Mouse (Mus musculus): ENCODE results near the gene Inpp5e.

Gene Inpp5e

DNA sequence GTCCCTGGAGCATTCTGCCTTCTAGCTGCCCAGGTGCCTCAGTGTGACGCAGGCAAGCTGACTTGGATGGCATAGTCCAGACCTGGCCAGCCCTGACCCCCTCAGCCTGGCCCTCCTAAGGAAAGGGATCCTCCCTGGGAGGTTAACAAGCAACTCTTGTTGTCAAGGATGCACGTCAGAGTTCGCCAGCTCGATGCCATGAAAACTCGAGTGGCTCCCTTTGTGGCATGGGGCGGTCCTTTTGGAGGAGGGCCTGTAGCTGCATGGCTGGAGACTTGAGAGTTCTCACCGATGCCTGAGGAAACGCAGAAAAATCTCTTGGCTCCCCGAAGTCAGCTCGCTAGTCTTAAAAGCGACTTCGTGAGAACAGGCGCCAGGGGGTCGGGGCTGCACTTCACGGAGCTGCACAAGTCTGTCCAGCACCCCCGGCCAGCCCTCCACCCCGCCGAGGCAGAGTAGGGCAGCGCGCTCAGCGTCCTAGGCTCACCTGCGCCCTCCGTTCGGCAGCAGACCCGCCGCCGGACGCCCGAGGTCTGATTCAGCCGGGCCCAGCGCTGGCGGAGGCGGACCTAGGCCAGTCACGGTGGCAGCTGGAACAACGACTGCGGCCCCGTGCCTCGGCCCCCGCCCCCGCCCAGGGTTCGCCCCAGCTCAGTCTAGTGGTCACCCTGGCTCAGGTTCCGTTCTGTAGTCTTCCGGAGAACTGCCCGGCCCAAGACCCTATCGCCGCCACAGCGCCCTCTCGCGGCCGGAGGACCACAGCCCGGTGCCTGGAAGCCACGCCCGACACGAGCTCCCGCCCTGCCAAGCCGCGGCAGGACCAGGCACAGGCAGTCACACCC lies at the start of gene Inpp5e:
Gene Inpp5e (minus strand): TSS at position 689 of the 842 bp plus-strand sequence.
- DNase-seq (ENCODE audit: low read depth in 2 of 2, low spot score in 2 of 2): peak; percentile 94 to 95

DNA sequence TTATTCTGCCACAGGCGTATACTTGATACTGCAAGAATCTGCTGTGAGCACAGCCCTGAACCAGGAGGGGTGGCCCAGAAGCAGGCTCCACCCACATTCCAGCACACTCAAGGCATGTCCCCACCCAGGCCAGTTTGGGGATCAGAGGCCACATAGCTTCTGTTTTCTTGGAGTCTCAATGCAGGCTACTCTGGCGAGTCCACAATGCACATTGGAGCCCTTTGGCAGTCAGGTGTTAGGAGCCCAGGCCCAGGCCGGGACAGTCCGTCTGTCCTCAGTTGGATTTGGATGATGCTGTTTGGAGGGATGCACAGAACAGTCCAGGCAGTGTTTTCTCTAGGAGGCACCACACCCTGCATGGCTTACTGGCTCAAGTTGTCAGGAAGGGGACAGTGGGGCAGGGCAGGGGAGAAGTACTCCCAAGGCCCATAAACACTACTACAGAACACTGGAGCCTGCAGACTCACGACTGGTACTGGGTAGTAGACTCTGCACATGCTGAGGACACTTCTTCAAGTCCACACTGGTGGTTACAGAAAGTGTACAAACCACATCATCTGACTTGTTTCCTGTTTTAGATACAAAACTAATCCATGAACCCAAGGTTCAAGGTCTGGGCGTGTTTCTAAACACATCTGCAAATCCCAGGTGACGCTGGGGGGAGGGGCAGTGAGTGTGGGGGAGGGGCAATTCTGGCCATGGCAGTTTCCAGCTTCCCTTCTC lies 49.6 kb upstream of the Inpp5e start:
- DNase-seq (ENCODE audit: low read depth in 2 of 2, low spot score in 2 of 2): no peak

DNA sequence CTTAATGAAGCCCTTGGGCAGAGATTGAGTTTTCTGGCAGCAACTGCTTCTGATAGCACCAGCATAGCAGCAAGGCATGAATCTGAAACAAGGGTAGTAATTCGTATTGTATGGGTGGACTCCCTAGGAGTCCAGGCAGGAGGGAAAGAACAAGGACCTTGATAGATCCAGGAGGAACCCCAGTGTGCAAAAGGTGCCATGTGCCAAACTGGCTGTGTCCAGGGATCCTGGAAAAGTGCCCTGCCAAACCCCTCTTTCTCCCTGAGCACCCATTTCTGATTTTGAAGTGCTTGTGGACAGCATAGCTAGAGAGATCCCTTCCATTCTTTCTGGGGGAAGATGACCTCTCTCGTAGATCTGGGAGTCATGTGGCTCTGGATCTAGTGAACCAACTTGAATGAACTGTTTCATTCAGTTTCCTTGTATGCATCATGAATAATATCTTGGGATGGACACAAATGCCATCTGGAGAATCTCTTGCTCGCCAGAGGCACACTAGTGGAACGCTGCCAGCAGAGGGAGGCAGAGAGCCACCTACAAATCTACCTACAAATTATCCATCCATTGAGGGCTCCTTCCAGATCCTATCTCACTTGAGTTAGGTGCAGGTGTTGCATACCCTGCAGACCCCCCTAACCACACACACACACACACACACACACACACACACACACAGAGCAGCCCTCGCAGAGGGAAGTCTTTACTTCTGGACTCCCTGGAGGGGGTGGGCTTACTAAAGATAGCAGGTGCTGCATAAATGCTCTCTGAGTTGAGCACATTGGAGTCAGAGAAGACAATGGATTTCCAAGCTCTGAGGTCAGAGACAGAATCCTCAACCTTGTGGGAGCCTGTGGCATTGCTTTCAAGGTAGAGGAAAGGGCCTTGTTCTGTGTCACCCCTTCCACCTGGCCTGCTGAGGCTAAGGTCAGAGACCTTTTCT lies 40.4 kb upstream of the Inpp5e start:
- DNase-seq (ENCODE audit: low read depth in 2 of 2, low spot score in 2 of 2): peak; percentile 64 to 76

DNA sequence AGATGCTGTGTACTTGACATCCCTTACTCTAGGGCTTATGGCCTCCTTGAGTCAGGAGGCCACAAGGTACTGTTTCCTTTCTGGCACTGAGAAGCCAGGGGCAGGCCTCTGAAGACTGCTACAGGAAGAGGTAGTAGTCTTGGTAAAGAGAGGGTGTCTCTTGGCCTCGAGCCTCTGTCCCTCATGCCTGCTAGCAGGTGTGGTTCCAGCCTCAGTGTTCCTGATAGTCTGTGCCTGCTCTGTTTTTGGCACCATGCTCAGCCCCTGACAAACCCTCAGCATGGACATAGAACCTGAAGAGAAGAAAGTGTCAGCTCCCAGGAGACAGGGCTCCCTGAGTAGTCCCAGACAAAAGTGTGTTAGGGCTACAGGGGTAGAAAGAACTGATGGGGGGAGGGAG lies 38.4 kb upstream of the Inpp5e start:
- no peak for DNase-seq (ENCODE audit: low read depth in 2 of 2, low spot score in 2 of 2)

DNA sequence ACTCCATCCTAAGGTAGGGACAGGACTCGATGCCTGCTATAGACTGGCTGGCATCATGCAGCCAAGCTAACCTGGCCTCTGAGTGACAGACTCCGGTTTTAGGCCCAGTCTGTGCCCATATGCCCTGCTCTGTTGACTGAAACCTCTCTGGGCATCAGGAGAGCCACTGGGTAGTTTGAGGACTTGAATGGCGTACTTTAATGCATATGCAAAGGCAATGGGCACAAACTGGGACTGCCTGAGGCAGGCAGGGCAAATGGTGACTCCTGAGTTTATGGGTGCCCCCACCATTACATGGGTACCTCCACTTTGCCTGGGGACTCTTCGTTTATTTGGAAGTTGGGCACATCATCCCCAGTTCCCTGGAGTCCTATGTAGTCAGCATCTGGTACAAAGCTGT lies 37.7 kb upstream of the Inpp5e start:
- no peak for DNase-seq (ENCODE audit: low read depth in 2 of 2, low spot score in 2 of 2)

DNA sequence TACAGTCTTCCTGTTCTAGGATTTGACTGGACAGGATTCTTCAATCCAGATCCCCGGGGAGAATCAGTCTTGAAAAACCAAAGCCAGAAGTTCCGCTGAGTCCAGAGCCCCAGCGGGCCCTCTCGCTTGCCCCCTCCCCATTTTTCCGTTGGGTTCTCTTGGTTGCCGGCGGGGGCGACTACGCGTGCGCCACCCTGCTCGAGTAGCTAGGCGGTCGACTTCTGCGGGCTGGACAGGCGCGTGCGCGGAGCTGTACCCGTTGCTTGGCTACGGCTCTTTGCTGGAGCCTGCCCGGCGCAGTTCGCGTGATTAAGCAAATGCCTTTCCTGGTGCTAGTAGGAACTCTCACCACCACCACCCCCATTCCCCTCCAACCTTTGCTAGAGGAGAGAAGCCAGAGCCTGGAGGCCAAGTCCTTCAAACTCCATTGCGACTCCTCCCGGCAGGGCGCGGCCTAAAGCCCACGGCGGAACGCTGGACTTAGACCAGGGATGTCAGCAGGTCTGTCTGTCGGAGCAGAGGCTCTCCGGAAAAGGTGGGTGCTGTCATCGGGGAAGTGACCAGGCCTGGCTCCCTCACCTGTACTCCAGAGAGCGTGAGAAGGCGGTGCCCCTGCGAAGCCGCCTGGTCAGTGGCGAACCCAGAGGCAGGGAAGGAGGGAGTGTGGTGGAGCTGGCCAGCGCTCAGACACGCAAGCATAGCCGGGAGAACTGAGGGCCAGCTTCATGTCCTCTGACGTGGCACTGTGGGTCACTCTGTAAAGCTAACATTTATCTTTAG lies 36.9 kb upstream of the Inpp5e start:
- no peak for DNase-seq (ENCODE audit: low read depth in 2 of 2, low spot score in 2 of 2)

DNA sequence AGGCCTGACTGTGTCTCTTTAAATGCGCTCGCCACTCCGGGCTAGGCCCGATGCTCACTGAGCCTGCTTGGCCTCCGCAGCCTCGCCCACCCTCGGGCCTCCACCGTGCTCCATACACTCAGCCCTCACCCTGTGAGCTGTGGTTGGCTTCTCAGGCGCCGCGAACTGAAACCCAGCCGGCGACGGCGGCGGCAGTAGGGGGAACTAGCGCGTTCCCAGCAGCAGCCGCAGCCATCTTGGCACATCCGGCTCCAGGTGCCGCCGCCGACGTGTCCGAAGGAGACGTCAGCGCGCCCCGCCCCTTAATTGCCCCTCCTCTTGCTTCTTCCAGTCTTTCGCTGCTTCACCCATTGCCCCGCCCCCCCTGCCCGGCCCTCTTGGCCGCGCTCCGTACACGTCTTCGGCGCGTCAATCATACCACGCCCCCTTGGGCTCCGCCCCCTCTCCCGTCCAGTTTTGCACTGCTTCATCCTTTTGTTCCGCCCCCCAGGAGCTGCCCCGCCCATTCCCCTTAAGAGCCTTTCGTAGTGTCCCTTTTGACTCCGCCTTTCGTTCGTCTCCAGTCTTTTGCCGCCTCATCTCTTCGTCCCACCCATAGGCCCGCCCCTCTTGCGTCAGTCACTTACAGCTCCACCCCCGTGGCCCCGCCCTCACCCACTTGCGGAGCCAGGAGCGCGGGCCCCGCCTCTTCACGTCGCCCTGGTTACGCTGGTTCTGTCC lies 36.1 kb upstream of the Inpp5e start, which contains the start of gene Sec16a:
Gene Sec16a (minus strand): TSS at position 271 of the 720 bp plus-strand sequence.
- DNase-seq (ENCODE audit: low read depth in 2 of 2, low spot score in 2 of 2): peak; percentile 99 to 100

DNA sequence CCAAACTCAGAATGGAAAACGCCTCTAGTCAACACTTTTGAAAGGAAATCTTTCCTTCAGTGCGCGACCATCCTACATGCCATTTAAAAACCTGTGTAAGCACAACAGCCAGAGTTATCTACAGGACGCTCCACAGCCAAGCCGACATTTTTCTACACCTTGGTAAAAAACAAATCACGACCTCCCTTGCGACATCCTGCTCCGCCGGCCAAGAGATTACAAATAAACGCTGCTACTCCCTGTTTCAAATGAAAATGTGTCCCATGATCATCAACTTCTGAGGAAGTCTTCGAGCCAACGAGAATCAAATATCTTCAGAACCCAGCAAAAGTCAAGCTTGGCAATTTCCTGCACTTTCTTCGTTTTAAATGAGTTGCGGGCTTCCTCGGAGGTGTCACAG lies 35.4 kb upstream of the Inpp5e start:
- DNase-seq (ENCODE audit: low read depth in 2 of 2, low spot score in 2 of 2): no peak

DNA sequence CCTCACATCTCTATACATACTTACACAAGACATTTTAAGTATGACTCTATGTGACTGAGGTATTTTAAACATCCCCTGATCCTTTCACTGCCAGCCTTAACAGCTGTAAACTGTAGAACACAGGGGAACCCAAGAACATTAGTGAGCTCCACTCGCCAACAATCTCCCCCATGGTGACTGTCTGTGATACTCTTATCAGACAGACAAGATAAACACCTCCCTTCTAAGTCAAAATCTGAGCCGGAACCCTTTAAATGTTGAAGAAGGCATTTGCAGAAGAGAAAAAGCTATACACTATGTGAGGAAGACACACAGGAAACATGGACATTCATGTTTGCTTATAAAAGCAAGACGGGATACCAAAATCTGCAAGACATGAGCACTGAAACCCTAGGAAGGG lies 34.9 kb upstream of the Inpp5e start:
- DNase-seq (ENCODE audit: low read depth in 2 of 2, low spot score in 2 of 2): no peak

DNA sequence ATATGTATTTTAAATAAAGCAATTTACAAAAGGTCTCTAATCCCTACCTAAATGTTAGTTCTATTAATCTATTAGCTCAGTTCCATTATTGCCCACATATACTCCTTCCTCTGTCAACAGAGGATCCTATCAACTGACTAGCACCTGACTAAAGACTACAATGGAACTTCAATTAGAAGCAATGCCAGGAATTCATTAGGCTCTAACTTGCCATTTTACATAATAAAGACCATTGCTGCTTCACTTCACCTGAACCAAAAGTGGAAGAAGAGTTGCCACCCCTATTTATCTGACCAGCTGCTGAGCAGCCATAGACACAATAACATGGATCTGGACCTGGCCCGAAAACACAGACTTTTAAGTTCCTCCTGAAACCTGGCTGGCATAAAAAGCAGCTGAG lies 33.8 kb upstream of the Inpp5e start:
- no peak for DNase-seq (ENCODE audit: low read depth in 2 of 2, low spot score in 2 of 2)

DNA sequence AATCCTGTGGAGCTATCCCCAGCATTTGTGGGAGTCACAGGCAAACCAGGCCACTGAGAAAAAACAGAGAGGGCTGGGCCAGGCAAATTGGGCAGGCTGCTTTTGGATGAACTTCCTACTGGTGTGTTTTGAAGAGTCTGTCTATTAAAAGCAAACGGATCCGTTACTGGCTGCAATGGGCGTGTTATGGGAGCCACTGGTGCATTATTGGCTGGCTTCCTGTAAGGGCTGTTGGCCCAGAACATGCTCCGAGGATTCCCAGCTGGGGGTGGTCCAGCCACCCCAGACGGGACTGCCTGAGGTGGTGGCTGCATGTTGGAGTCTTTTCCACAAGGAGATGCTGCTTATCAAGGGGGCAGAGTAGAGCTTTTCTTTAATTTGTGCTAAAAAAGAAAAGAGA lies 32.7 kb upstream of the Inpp5e start:
- DNase-seq (ENCODE audit: low read depth in 2 of 2, low spot score in 2 of 2): no peak

DNA sequence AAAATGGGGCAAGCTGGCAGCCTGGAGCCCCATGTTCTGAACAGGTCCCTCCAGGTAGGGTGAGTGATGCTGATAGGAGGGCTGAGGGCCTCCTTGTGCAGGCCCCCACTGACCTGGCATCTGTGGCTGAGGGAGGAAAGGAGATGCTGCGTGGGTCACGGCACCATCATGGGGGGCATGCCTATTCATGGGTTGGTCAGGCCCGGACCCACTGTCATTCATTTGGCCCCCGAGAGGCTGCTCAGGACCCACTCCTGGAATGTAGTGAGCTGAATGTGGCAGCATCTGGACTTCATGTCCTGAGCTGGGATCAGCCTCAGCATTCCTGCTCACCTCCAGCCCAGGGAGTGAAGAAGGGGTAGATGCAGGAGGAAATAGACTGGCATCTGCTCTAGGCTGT lies 32.3 kb upstream of the Inpp5e start:
- no peak for DNase-seq (ENCODE audit: low read depth in 2 of 2, low spot score in 2 of 2)

DNA sequence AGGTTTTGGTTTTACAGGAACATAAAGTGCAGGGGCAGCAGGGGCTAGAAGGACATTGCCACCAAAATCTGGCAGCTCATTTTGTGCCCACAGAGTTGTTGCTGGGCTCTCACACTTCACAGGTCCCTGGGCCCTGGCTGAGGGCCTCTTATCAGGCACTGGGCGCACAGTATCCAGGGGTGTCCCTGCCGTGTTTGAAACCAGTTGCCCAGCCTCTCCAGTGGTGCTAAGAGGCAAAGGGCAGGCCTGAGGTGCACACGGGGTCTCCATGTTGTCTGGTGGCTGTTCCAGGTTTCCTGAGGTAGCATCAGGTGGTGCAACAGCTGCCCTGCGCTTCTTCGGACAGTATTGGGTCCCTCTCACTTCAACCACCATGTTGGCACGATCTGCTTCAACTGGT lies 30.7 kb upstream of the Inpp5e start:
- DNase-seq (ENCODE audit: low read depth in 2 of 2, low spot score in 2 of 2): no peak

DNA sequence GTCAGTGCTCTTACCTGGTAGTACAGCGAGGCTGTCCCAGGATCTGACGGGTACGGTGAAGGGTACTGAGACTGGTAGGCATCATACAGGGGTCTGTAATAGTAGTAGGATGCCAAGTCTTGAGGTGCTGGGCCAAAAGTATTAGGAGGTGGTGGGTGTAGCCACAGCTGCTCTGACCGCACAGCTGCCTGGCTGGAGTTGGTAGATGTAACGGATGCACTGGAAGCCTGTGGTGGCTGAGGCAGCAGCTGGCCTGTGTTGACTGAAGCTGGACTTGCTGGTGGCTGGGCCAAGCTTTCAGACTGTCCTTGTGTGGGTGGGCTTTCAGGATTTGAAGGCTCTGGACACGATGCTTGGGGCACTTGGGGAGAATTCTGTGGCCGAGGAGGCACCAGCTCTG lies 29.4 kb upstream of the Inpp5e start:
- DNase-seq (ENCODE audit: low read depth in 2 of 2, low spot score in 2 of 2): no peak

DNA sequence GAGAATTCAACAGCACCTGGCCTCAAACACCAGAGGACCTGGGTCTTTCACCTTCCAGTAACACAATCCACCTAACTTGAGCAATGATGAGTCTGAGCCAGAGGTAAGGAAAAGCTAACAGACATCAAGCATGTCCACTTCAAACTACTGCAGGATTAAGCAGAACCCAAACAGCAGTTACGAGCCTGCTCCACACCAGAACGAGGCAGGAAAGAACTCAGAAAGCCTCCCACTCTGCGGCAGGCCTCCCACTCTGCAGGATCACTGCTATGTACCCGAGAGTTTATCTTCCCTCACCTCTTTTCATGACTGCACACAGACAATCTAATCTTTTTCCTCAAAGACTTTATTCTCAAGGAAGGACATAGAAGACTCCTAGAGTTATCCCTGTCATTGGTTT lies 28.2 kb upstream of the Inpp5e start:
- DNase-seq (ENCODE audit: low read depth in 2 of 2, low spot score in 2 of 2): no peak

DNA sequence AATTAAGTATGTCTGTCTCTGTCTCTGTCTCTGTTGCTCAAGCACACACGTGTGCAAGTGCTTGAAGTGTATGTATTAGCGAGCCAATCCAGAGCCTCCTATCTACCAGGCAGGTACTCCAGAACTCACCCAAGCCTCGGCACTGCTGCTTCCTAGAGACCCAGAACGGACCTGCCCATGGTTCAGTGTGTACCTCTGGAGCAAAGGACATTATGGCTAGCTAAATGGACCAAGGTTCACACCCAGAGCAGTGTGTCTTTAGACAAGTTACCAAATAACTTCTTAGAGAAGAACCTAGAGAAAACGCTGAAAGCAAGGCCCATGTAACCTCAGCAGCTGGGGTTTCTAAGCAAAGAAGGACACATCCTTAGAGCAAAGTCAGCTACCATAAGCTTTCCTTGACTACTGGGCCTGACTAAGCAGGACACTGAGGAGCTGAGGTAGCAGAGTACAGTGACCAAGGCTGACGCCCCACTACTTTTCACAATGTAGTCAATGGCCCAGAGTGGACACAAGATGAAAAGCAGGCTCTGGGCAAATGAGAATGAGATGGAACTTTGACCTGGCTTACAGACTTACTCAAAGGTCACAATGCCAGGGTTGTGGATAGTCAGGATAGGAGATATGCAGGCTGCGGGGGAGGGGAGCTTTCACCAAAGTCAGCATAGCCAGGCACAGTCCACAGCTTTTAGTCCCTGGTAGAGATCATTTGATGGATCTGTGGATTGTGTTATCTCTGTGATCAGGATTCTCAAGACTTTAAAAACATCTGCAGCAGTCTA lies 26.0 kb upstream of the Inpp5e start:
- DNase-seq (ENCODE audit: low read depth in 2 of 2, low spot score in 2 of 2): no peak

DNA sequence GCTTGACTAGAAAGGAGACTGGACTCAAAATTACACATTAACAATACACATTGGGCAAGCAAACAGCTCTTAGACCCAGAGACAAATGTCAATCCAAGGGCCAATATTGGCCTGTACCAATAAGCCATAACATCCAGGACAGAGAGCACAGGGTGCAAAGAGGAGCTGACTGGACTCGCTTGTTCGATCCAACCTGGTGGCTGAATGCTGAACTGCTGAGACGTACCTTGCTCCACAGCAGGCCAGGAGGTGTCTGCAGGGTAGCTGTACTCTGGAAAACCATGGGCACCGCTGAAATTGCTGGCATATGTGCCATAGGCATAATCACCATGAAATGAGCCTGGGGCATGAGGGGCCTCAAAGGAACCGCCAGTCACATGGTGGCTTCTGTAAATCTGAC lies 20.8 kb upstream of the Inpp5e start:
- DNase-seq (ENCODE audit: low read depth in 2 of 2, low spot score in 2 of 2): no peak

DNA sequence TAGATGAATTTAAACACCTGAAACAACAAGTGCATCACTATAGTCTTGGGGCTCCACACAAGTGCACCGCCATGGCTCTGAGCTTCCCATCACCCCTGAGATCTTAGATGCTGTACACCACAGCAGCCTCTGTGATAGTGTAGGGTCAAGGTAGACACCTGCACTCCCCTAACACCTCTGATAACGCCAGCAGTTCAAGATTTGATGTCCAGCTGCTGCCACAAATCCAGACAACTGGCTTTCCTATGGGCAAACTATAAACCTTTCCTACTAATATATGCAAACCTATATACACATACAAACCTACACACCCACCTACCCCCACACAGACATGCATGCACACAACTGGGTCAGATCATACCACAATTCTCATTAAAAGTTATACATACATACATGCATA lies 15.5 kb upstream of the Inpp5e start:
- no peak for DNase-seq (ENCODE audit: low read depth in 2 of 2, low spot score in 2 of 2)

DNA sequence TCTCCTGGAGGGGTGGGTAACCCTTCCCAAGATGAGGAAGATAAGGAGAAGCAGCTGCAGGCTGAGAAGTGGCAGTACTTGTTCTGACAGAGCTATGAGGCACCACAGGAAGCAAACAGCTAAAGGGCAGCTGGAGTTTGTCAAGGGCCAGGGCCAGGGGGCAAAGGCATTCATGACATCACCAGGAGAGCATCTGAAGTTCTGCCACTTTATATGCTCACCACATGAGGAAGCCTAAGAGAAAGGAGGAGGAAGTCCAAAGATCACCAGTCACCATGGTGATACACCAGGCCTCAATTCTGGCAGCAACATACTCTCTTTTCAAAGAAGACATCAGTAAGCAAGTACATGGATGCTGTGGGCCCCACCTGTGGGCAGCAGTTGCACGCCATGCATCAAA lies 14.1 kb upstream of the Inpp5e start:
- DNase-seq (ENCODE audit: low read depth in 2 of 2, low spot score in 2 of 2): no peak
